Comparison of ENCODE assay signal across 9 mouse cellular contexts in genomic region chr10:121474288-121474687, GRCm38 (mm10). TPM values are rescaled to one million over a fixed set of nuclear protein-coding genes. Genes with fewer than 3 reads are reported as not detected.
A peak's percentile ranks its signal among the peaks of the same experiment; 100 is the strongest.
DNase-seq lines count a peak whose midpoint lies in the region; ATAC-seq and TF ChIP-seq lines count a peak whose summit lies in the region.
"Had no signal": no experiment of that assay in that cellular context is flagged by ENCODE, and none has a peak within 500 bp of the region (broad histone marks: within the 10 kb centered on the region; RNA-seq: fewer than 3 reads in every experiment).

No protein-coding gene starts in this region.

- H3K36me3 ChIP-seq in C2C12 (ENCODE audit: control insufficient read depth, insufficient read depth) = no peaks in the 10 kb centered on the region
- H3K36me3 ChIP-seq in forebrain, postnatal 0 days (ENCODE audit: insufficient read depth) = no peaks in the 10 kb centered on the region
- no peaks in the 10 kb centered on the region for H3K36me3 ChIP-seq in liver, embryonic 13.5 days

- H3K9me3 ChIP-seq in forebrain, postnatal 0 days (ENCODE audit: low read length) = no peaks in the 10 kb centered on the region
- no peaks in the 10 kb centered on the region for H3K9me3 ChIP-seq in liver, embryonic 13.5 days (replicated peaks)

- H3K79me3 ChIP-seq in C2C12 (ENCODE audit: low read depth) = peaks cover 9% of the 10 kb centered on the region

- peak overlapping the region; percentile 43 for H3ac ChIP-seq in C2C12 (ENCODE audit: control insufficient read depth, insufficient read length, low read depth)

- H3K27ac ChIP-seq in forebrain, postnatal 0 days (ENCODE audit: low read depth, low read length) = no peak overlapping the region
- H3K27ac ChIP-seq in liver, embryonic 13.5 days = peak overlapping the region; percentile 45

- H3K9ac ChIP-seq in forebrain, postnatal 0 days = no peak overlapping the region
- peak overlapping the region; percentile 87 for H3K9ac ChIP-seq in liver, embryonic 13.5 days

- peak; percentile 9 for DNase-seq in adrenal gland, postnatal 10 days
- no peak for DNase-seq in adrenal gland, adult (ENCODE audit: inconsistent age in 2 of 2, low spot score in 1 of 2)
- DNase-seq in forebrain, postnatal 0 days = no peak
- no peak for DNase-seq in liver, embryonic 13.5 days
- DNase-seq in gastrocnemius, adult 8-10 months (ENCODE audit: low spot score in 2 of 2) = no peak
- DNase-seq: kidney, adult 11 months had no signal

- 45% methylated on average over 4 of the region's 4 CpGs for WGBS in forebrain, postnatal 0 days
- 14% methylated on average over 4 of the region's 4 CpGs for WGBS in liver, embryonic 13.5 days (ENCODE audit: insufficient replicate concordance)

- TF ChIP-seq CTCF in C2C12 (IDR thresholded peaks at IDR 0.05; ENCODE audit: control insufficient read depth, insufficient read depth, insufficient read length) = no peak
- no peak for TF ChIP-seq CTCF in forebrain, postnatal 0 days (IDR thresholded peaks at IDR 0.05; ENCODE audit: low read depth)

- peaks cover 37% of the 10 kb centered on the region for H3K79me2 ChIP-seq in C2C12 (ENCODE audit: control insufficient read depth, insufficient read depth)

- ATAC-seq in forebrain, postnatal 0 days = no peak
- ATAC-seq in liver, embryonic 13.5 days (ENCODE audit: low read depth) = no peak
- no peak for ATAC-seq in megakaryocyte progenitor cell, adult 5-6 weeks (replicated peaks; ENCODE audit: poor library complexity)
- no peak for ATAC-seq in CD4-positive, CD25-positive, alpha-beta regulatory T cell, adult 4 months

- peak overlapping the region; percentile 97 for H3K4me2 ChIP-seq in forebrain, postnatal 0 days (ENCODE audit: low read depth)
- peak overlapping the region; percentile 100 for H3K4me2 ChIP-seq in liver, embryonic 13.5 days

- H3K27me3 ChIP-seq in C2C12 (ENCODE audit: control insufficient read depth, insufficient read depth, insufficient read length) = no peaks in the 10 kb centered on the region
- no peaks in the 10 kb centered on the region; the same call in 1 of the 2 replicates for H3K27me3 ChIP-seq in forebrain, postnatal 0 days (ENCODE audit: insufficient read depth, low read length)
- peaks cover 11% of the 10 kb centered on the region; the same call in 1 of the 2 replicates for H3K27me3 ChIP-seq in liver, embryonic 13.5 days

- H3K4me3 ChIP-seq in C2C12 (ENCODE audit: insufficient read depth, poor library complexity, severe bottlenecking) = no peak overlapping the region
- H3K4me3 ChIP-seq in forebrain, postnatal 0 days (ENCODE audit: low read depth, low read length) = peak overlapping the region; percentile 63
- peak overlapping the region; percentile 80 for H3K4me3 ChIP-seq in liver, embryonic 13.5 days (replicated peaks)

- no peaks in the 10 kb centered on the region for H3K4me1 ChIP-seq in forebrain, postnatal 0 days (ENCODE audit: insufficient read depth)
- peaks cover 80% of the 10 kb centered on the region for H3K4me1 ChIP-seq in liver, embryonic 13.5 days (replicated peaks)

TF ChIP-seq in C2C12, 6 proteins besides CTCF, POLR2A, EP300 and RAD21:
- TF ChIP-seq CEBPB (IDR thresholded peaks at IDR 0.05; ENCODE audit: low read depth) = no peak
- TF ChIP-seq USF1 (IDR thresholded peaks at IDR 0.05; ENCODE audit: low read depth) = no peak
- TF ChIP-seq MYOD1 (IDR thresholded peaks at IDR 0.05; ENCODE audit: control insufficient read depth, insufficient read length, low read depth) = no peak
- no peak for TF ChIP-seq MAX (IDR thresholded peaks at IDR 0.05)
- TF ChIP-seq FOSL1 (IDR thresholded peaks at IDR 0.05; ENCODE audit: insufficient read depth, low read length, poor library complexity, severe bottlenecking) = no peak
- no peak for TF ChIP-seq MYOG (IDR thresholded peaks at IDR 0.05; ENCODE audit: control insufficient read depth, extremely low read depth, insufficient read length)

RNA-seq across cellular contexts. Expression of gene Rassf3, which starts 1.9 kb away (rescaled TPM):
- total RNA-seq in adrenal gland, postnatal 10 days (2021) = 10 to 100 TPM; 47.9 to 49.1 TPM
- polyA plus RNA-seq in C2C12 (2012; fragmentation: generic; extraction: Trizol) = 8.9 TPM
- 5.0 and 5.9 TPM in 2 replicates for total RNA-seq in forebrain, postnatal 0 days (2014; rRNA removed)
- 3.2 and 3.5 TPM in 2 replicates for polyA plus RNA-seq in forebrain, postnatal 0 days (2015; fragmentation: Nextera tagmentation; extraction: Ambion mirVana)
- 7.4 and 9.5 TPM in 2 replicates for polyA plus RNA-seq in liver, embryonic 13.5 days (2015; fragmentation: Nextera tagmentation; extraction: Ambion mirVana)
- total RNA-seq in megakaryocyte progenitor cell, adult 5-6 weeks (2015) = 23.3 and 24.7 TPM in 2 replicates
- total RNA-seq in megakaryocyte progenitor cell, adult 5-6 weeks (2017) = 18.2 and 20.0 TPM in 2 replicates
- 1 to 10 TPM; 5.4 to 5.5 TPM for polyA plus RNA-seq in CD4-positive, CD25-positive, alpha-beta regulatory T cell, adult 4 months (2017; shearing (Covaris generic))
- 10 to 100 TPM; 23.3 to 43.2 (median 31.1) TPM for total RNA-seq in gastrocnemius, adult 8-10 months (2022)
